Mouse (Mus musculus): ENCODE data around the gene Gm20388.

- TF ChIP-seq CTCF (IDR thresholded peaks at IDR 0.05; ENCODE audit: control insufficient read depth, insufficient read depth, low read length) (no peak), POLR2A (IDR thresholded peaks at IDR 0.05; ENCODE audit: borderline replicate concordance, control insufficient read depth, low read depth, low read length) (no peak)
Observed at GRCm38 (mm10) chr8:120228781-120229573, 318.3 kb downstream of the Gm20388 start.

Data from bone marrow, adult 2 months (tissue).